Mouse (Mus musculus) limb, embryonic 14.5 days (tissue): ENCODE results near the gene Unc5b. TPM values are rescaled to one million over a fixed set of nuclear protein-coding genes. Genes with fewer than 3 reads are reported as not detected.

Experiments
- ATAC-seq: fragments of 200-750 bp; cut with Nextera tagmentation; 2 replicates; pipeline ENCODE4 v1.8.0; 2017; ENCODE audit warnings: low read depth, moderate number of reproducible peaks, moderate TSS enrichment; ENCODE audit not compliant: low FRiP score
- DNase-seq: peaks from one replicate; pipeline ENCODE4 v3.0.0-alpha.2; 2015; ENCODE audit warnings: low spot score
- H3K27ac ChIP-seq: fragments of 300-500 bp; sonication (generic); replicated peaks from 2 replicates; pipeline ENCODE4 v1.5.1; 2014; ENCODE audit warnings: low read depth, mild to moderate bottlenecking, low read length, moderate library complexity, mixed read lengths
- H3K27me3 ChIP-seq: fragments of 300-500 bp; sonication (generic); 2 replicates; pipeline ENCODE4 v1.6.1; 2014; ENCODE audit warnings: low read length, mixed read lengths; ENCODE audit not compliant: control insufficient read depth, insufficient read depth
- H3K36me3 ChIP-seq: fragments of 300-500 bp; sonication (generic); 2 replicates; pipeline ENCODE4 v1.6.1; 2014; ENCODE audit warnings: mild to moderate bottlenecking, low read length, moderate library complexity, mixed read lengths; ENCODE audit not compliant: control insufficient read depth, insufficient read depth
- H3K4me1 ChIP-seq: fragments of 300-500 bp; sonication (generic); 2 replicates; pipeline ENCODE4 v1.6.1; 2014; ENCODE audit warnings: antibody characterized with exemption, low read length, mixed read lengths; ENCODE audit not compliant: control insufficient read depth, insufficient read depth
- H3K4me2 ChIP-seq: fragments of 300-500 bp; sonication (generic); replicated peaks from 2 replicates; pipeline ENCODE4 v1.6.1; 2014; ENCODE audit warnings: low read depth, mild to moderate bottlenecking, low read length, moderate library complexity; ENCODE audit not compliant: severe bottlenecking
- H3K4me3 ChIP-seq: fragments of 300-500 bp; sonication (generic); replicated peaks from 2 replicates; pipeline ENCODE4 v1.5.1; 2014; ENCODE audit warnings: low read length
- H3K9ac ChIP-seq: fragments of 300-500 bp; sonication (generic); 2 replicates; pipeline ENCODE4 v1.6.1; 2014; ENCODE audit warnings: mild to moderate bottlenecking, low read depth, low read length, moderate library complexity; ENCODE audit not compliant: severe bottlenecking
- H3K9me3 ChIP-seq: fragments of 300-500 bp; sonication (generic); 2 replicates; pipeline ENCODE4 v1.6.1; 2016; ENCODE audit warnings: low read length; ENCODE audit not compliant: control insufficient read depth
- POLR2A ChIP-seq: fragments of 200-500 bp; IDR thresholded peaks from 2 replicates; pipeline ENCODE4 v1.8.0; 2012; ENCODE audit warnings: inconsistent platforms, mild to moderate bottlenecking, moderate library complexity, borderline replicate concordance; ENCODE audit not compliant: insufficient read depth, insufficient read length; ENCODE audit errors: extremely low read depth
- WGBS: fragments of 180-500 bp; shearing (Covaris S2); extraction: QIAGEN DNeasy Blood & Tissue Kit; methylation state at CpG from one replicate; pipeline ENCODE4 v1.1.7; 2014; 5-methylcytosine and 5-hydroxymethylcytosine counted together
- polyA plus RNA-seq, 2 experiments: library from polyadenylated mRNA; depleted of rRNA in 1 of 2; stranded (reverse) in 1 of 2; unstranded in 1 of 2; fragments of >200 nt; fragmentation: Nextera tagmentation in 1 of 2; extraction: Ambion mirVana in 1 of 2; gene quantifications; 2 replicates each; pipeline versions ENCODE4 v1.2.1 to v1.2.3; 2012 to 2014

Unc5b gene
- polyA plus RNA-seq, 2 experiments = 6.2 to 21.8 TPM

DNA sequence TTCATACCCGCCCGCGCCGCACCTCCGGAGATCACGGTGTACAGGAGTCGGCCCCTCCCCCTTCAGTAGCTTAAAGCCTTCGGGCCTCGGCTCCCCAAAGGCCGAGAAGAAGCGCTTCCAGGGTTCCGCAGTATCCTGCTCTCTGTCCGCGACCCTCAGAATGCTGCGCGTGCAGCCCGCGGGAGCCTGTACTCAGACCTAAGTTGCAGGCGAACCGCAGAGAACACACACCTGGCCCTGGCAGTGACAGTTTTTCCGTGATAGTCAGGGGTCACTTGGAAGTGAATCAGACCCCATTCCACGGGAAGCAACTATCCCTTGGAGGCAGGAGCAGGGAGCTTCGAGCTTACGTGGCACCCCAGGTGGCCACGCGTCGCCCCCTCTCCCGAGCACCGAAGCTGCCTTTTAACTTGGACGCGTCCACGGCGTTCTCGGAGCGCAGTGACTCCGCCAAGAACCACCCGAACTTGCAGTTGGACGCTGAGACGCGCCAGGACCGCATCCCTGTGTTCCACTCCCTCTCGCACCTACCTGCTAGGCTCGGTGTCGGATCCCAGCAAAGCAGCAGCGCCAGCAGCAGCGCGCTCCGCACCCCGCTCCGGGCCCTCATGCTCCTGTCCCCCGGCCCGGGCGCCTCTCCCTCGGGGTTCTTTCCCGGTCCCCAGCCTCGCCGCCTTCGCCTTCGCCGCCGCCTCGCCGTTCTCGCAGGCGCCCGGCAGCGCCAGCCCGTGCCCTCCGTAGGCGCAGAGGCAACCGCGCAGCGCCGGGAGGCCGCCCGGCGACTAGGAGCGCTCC, 628 bp downstream of the Unc5b start:
- WGBS = under 1% methylated on average over 51 of the region's 78 CpGs
- Histone ChIP-seq H3K4me2 (peak overlapping the region; percentile 96), H3K9ac (peak overlapping the region; percentile 79), H3K27me3 (no peaks in the 10 kb centered on the region; the same call in 1 of the 2 replicates), H3K4me3 (peak overlapping the region; percentile 76), H3K4me1 (peaks cover 44% of the 10 kb centered on the region), H3K9me3 (no peaks in the 10 kb centered on the region), H3K36me3 (no peaks in the 10 kb centered on the region), H3K27ac (peak overlapping the region; percentile 74)
- no peak for TF ChIP-seq POLR2A
- ATAC-seq = no peak
- DNase-seq = no peak

DNA sequence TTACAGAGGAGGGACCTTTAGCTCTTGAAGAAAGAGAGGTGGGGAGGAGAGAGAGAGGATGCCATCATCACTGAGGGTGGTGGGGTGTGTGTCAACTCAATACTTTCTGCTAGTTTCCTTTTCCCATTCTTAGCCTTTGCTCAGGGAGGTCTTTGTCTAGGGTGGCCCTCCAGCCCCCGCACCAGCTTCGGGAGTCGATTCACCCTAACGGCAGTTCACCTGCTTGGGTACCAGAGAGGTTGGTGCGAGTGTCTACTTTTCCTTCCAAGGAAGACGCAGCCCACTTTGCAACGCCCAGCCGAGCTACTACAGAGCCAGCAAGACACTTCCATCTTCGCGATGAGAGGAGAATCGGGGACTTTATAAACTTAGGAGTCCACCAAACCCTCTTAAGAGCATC, 1.4 kb downstream of the Unc5b start:
- Histone ChIP-seq H3K27me3 (no peaks in the 10 kb centered on the region; the same call in 1 of the 2 replicates), H3K4me2 (peak overlapping the region; percentile 96), H3K4me3 (peak overlapping the region; percentile 76), H3K9ac (peak overlapping the region; percentile 79), H3K36me3 (no peaks in the 10 kb centered on the region), H3K4me1 (peaks cover 46% of the 10 kb centered on the region), H3K9me3 (no peaks in the 10 kb centered on the region), H3K27ac (no peak overlapping the region)
- no peak for DNase-seq
- no peak for TF ChIP-seq POLR2A
- ATAC-seq = no peak
- WGBS = under 1% methylated on average over 11 of the region's 11 CpGs

DNA sequence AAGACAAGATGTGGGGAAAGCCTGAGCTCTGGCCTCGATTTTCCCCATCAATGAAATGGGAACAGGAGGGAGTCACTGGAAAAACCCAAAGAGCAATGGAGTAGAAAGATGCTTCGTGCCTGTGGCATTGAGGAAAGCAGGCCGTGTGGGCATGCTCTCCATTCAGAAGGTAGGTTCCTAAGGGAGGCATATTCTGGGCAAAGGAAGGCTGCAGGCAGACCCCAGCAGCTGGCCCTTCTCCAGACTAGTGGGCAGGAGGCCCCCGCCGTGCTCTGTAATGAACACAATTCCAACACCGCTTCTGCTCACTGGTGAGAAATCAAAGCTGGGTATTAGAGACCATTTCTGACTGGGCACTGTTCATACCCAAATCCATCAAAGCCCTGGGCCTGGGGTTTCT, 2.3 kb downstream of the Unc5b start:
- no peak overlapping the region for H3K27ac ChIP-seq
- H3K9ac ChIP-seq = no peak overlapping the region
- peak overlapping the region; percentile 76 for H3K4me3 ChIP-seq
- TF ChIP-seq POLR2A = no peak
- no peaks in the 10 kb centered on the region for H3K36me3 ChIP-seq
- ATAC-seq = no peak
- DNase-seq = no peak
- peaks cover 50% of the 10 kb centered on the region for H3K4me1 ChIP-seq
- H3K27me3 ChIP-seq = no peaks in the 10 kb centered on the region; the same call in 1 of the 2 replicates
- peak overlapping the region; percentile 96 for H3K4me2 ChIP-seq
- no peaks in the 10 kb centered on the region for H3K9me3 ChIP-seq
- WGBS = 36% methylated on average over 6 of the region's 6 CpGs

DNA sequence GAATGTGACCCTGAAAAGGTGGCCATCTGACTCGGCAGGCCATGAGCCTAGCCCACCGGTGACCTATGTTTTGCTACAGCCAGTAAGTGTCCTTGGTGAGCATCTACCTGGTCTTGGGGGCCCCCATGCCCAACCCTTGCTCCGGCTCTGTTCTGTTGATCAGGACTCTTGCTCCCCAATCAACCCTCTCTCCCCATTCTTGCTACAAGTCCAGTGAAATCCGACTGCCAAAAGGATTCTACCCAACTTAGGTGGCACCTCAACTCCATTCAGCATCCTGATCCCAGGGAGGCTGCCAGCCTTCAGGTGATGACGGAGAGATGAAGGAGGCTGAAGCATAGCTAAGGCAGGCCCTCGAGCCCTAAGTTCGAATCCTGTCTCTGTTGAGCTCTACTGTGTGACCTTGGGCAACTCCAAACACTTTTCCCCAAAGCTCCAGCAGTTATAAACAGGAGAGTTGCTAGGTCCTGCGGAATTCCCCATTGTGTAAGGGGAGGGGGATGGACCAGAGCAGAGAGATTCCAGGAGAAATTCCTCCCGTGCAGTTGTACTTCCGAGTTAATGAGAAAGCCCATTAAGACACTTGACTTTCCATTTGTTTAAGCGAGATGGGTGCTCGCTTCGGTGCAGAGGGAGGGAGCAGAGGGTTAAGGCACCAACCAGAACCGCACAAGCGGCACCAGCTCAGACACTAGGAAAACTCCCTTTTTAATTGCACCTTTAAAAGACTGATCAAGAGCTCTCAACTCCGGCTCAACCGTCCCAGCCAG, 3.3 kb downstream of the Unc5b start:
- peak overlapping the region; percentile 96 for H3K4me2 ChIP-seq
- H3K27ac ChIP-seq = no peak overlapping the region
- H3K4me3 ChIP-seq = peak overlapping the region; percentile 76; the same call in 1 of the 2 replicates
- DNase-seq = no peak
- TF ChIP-seq POLR2A = no peak
- H3K27me3 ChIP-seq = no peaks in the 10 kb centered on the region; the same call in 1 of the 2 replicates
- no peaks in the 10 kb centered on the region for H3K9me3 ChIP-seq
- no peaks in the 10 kb centered on the region for H3K36me3 ChIP-seq
- peaks cover 58% of the 10 kb centered on the region for H3K4me1 ChIP-seq
- WGBS = 37% methylated on average over 17 of the region's 17 CpGs
- no peak overlapping the region for H3K9ac ChIP-seq
- no peak for ATAC-seq

DNA sequence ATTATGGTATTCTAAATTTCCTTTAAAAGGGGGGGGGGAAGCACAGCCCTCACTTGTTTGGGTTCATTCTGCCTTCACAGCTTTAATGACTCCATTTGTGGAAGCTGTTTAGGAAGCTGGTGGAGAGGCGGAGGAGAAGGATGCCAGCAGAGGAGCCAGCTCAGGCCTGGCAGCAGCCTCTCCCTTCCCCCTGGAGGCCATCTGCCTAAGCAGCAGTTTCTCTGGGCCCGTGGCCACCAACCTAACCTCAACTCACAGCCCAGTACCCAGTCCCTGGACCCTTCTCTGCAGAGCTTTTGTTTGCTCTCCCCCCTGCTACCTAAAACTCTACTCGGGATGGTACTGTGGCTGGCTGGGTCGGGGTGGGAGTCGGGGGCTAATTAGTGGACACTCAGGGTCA, 4.1 kb downstream of the Unc5b start:
- Histone ChIP-seq H3K9me3 (no peaks in the 10 kb centered on the region), H3K4me3 (peak overlapping the region; percentile 40), H3K27ac (no peak overlapping the region), H3K4me2 (peak overlapping the region; percentile 96), H3K27me3 (no peaks in the 10 kb centered on the region; the same call in 1 of the 2 replicates), H3K9ac (peak overlapping the region; percentile 44; the same call in 1 of the 2 replicates), H3K4me1 (peaks cover 59% of the 10 kb centered on the region), H3K36me3 (no peaks in the 10 kb centered on the region)
- DNase-seq = no peak
- WGBS = 14% methylated on average over 5 of the region's 5 CpGs
- no peak for ATAC-seq
- no peak for TF ChIP-seq POLR2A
